Mouse (Mus musculus): ENCODE measurements around the gene Dtnbp1. TPM values are rescaled to one million over a fixed set of nuclear protein-coding genes. Genes with fewer than 3 reads are reported as not detected.

Gene Dtnbp1
- polyA plus RNA-seq, 1 experiment from 2014 or later, result 84.2 TPM

GRCm38 (mm10) chr13:44886221-44886620 is 115.7 kb downstream of the Dtnbp1 start:
- peaks cover 6% of the 10 kb centered on the region; the same call in 1 of the 2 replicates for H3K36me3 ChIP-seq
- no peak overlapping the region for H3K4me3 ChIP-seq
- no peak overlapping the region for H3K9ac ChIP-seq
- 93% methylated on average over 2 of the region's 2 CpGs for WGBS
- H3K4me2 ChIP-seq (replicated peaks), result no peak overlapping the region
- H3K27ac ChIP-seq, result no peak overlapping the region
- no peak for ATAC-seq (ENCODE audit: insufficient number of reproducible peaks, insufficient read depth, low FRiP score, low TSS enrichment)
- no peaks in the 10 kb centered on the region for H3K27me3 ChIP-seq
- no peaks in the 10 kb centered on the region for H3K9me3 ChIP-seq
- H3K4me1 ChIP-seq, result no peaks in the 10 kb centered on the region

DNA sequence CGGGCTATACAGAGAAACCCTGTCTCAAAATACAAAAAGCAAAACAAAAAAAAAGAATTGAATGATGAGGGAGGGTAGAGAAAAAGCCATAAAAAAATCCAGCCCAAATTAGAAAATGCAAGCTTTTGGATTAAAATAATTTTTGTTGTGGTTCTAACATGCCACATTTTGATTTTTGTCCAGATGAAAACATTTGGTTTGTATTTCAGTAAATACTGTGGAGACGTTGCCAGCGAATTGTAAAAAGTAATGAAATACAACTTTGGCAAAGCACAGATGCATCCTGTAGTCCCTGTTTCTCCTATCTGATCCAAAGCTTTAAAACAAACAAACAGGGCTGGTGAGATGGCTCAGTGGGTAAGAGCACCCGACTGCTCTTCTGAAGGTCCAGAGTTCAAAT is 120.9 kb downstream of the Dtnbp1 start:
- WGBS, result 80% methylated on average over 4 of the region's 4 CpGs
- no peak overlapping the region for H3K9ac ChIP-seq
- no peak for ATAC-seq (ENCODE audit: insufficient number of reproducible peaks, insufficient read depth, low FRiP score, low TSS enrichment)
- H3K4me1 ChIP-seq, result no peaks in the 10 kb centered on the region
- H3K4me3 ChIP-seq, result no peak overlapping the region
- H3K27ac ChIP-seq, result no peak overlapping the region
- no peak overlapping the region for H3K4me2 ChIP-seq (replicated peaks)
- H3K36me3 ChIP-seq, result 0 out of 2 replicates have a peak, but pooled peaks cover 4% of the 10 kb centered on the region
- no peaks in the 10 kb centered on the region for H3K27me3 ChIP-seq
- H3K9me3 ChIP-seq, result no peaks in the 10 kb centered on the region

DNA sequence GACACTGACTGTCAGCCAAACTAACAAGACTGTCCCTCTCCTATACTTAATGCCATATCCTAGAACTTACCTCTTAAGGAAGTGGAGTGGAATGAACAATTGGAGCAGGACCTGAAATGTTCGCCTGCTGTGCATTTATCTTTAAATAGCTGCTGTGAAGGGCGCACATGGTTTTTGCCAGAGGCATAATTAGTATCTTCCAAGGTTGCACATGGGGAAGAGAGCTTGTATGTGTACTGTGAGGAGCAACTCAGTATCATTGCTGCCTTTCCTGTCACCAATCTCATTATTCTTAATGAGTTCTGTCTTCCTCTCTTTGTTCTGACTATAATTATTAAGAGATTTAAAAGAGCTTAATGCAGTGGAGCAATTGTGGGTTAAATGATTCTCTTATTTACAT is 125.1 kb downstream of the Dtnbp1 start:
- Histone ChIP-seq H3K9ac (no peak overlapping the region), H3K36me3 (peaks cover 5% of the 10 kb centered on the region; the same call in 1 of the 2 replicates), H3K9me3 (no peaks in the 10 kb centered on the region), H3K4me1 (0 out of 2 replicates have a peak, but pooled peaks cover 8% of the 10 kb centered on the region), H3K4me2 (replicated peaks) (no peak overlapping the region), H3K27me3 (no peaks in the 10 kb centered on the region), H3K27ac (no peak overlapping the region), H3K4me3 (no peak overlapping the region)
- ATAC-seq (ENCODE audit: insufficient number of reproducible peaks, insufficient read depth, low FRiP score, low TSS enrichment), result no peak
- 80% methylated on average over 2 of the region's 2 CpGs for WGBS

Other genes with a start within 250 kb of the Dtnbp1 start
- gene Gm9817, start 76.5 kb upstream of the Dtnbp1 start, polyA plus RNA-seq (2016; fragmentation: Nextera tagmentation; extraction: Ambion mirVana), result not detected in 2 replicates